Mouse (Mus musculus): ENCODE data around the gene Tpcn1. TPM values are rescaled to one million over a fixed set of nuclear protein-coding genes. Genes with fewer than 3 reads are reported as not detected.

The Tpcn1 gene
- polyA plus RNA-seq, 1 experiment from 2014 or later: 21.4 TPM

DNA sequence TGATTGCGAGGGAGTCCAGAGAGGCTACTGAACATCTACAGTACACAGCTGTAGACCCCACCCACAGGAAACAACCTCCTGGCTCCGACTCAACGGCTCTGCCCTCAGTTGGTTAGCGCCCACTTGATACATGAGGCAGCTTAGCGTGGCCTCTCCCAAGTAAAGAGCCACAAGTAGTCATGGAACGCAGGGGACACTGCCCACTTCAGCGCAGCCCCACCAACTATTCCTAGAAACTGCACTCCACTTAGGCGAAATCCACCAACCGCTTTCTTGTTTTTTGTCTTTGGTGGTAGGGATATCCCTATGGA lies 902 bp downstream of the Tpcn1 start:
- peak overlapping the region; percentile 86 for H3K4me3 ChIP-seq (ENCODE audit: low read length)
- 20% methylated on average over 9 of the region's 9 CpGs for WGBS
- no peaks in the 10 kb centered on the region for H3K27me3 ChIP-seq (replicated peaks; ENCODE audit: control insufficient read depth, insufficient read depth, low read length)
- peaks cover 22% of the 10 kb centered on the region for H3K4me1 ChIP-seq (ENCODE audit: control insufficient read depth, insufficient read depth, low read length)
- H3K4me2 ChIP-seq (ENCODE audit: low read depth, low read length): peak overlapping the region; percentile 78
- peak overlapping the region; percentile 85 for H3K27ac ChIP-seq (ENCODE audit: low read length)
- ATAC-seq: no peak
- H3K36me3 ChIP-seq (ENCODE audit: control insufficient read depth, insufficient read depth, low read length): peaks cover 3% of the 10 kb centered on the region; the same call in 1 of the 2 replicates
- H3K9me3 ChIP-seq (ENCODE audit: control insufficient read depth, low read length): peaks cover 5% of the 10 kb centered on the region
- peak overlapping the region; percentile 89 for H3K9ac ChIP-seq (ENCODE audit: low read depth, low read length)

DNA sequence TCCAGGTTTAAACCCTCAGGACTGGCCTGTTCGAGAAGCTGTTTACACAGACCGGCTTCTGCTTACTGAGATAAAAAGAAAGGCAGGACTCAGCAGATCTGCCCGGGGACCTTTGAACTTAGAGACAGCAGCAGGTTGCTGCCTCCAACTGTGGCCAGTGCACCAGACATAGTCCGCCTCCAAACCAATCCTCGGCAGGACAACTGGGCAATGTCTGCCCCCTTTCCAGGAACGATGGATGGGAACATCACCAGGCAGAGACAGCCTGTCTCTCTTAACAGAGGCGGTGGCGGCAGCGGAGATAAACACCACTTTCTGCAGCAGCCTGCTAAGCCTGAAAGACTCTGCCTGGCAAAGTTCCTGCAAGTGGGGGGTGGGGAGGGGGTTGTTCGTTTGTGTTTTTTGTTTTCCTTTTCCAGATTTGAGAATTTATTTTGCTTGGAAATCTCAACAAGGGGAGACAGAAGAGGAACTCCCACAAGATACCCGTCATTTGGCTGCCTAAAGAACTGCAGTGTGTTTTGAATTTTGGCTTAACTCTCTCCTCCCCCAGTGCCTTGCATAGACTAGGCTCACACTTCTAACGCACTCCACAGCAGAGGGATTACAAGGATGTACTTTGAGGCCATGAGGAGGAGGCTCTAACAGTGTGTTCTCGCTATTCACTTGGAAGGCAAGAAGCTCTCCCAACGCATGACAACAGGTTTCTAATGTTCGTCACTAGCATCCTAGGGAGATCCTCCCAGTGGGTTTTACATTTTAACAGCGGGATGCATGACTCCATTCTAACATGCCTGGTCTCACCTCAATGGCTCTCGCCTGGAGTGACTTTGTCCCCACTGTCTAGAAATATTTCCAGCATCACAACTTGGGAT lies 1.5 kb downstream of the Tpcn1 start:
- Histone ChIP-seq H3K27me3 (replicated peaks; ENCODE audit: control insufficient read depth, insufficient read depth, low read length) (no peaks in the 10 kb centered on the region), H3K27ac (ENCODE audit: low read length) (peak overlapping the region; percentile 85), H3K4me3 (ENCODE audit: low read length) (peak overlapping the region; percentile 86), H3K4me1 (ENCODE audit: control insufficient read depth, insufficient read depth, low read length) (peaks cover 26% of the 10 kb centered on the region), H3K9ac (ENCODE audit: low read depth, low read length) (peak overlapping the region; percentile 89), H3K36me3 (ENCODE audit: control insufficient read depth, insufficient read depth, low read length) (peaks cover 3% of the 10 kb centered on the region; the same call in 1 of the 2 replicates), H3K4me2 (ENCODE audit: low read depth, low read length) (peak overlapping the region; percentile 78), H3K9me3 (ENCODE audit: control insufficient read depth, low read length) (no peaks in the 10 kb centered on the region)
- peak; percentile 27 for ATAC-seq
- 8% methylated on average over 17 of the region's 17 CpGs for WGBS

DNA sequence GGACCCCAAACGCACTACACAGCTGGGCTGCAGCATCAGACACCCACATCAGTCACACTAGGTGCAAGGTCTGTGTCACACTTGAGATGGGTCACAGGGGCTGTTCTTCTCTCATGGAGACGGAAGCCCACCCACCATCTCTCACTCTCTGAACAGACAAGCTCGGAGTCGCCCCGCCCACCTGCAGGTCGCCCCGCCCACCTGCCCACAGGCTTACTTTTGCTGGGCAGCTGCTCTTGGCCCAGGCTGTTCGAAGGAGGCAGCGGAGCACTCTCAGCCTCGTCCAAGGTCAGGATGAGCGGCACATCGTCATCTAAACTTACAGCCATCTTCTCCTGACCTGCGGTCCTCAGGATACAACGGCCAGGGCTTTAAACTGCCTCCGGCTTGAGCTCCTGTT lies 3.5 kb downstream of the Tpcn1 start:
- H3K36me3 ChIP-seq (ENCODE audit: control insufficient read depth, insufficient read depth, low read length): peaks cover 3% of the 10 kb centered on the region; the same call in 1 of the 2 replicates
- ATAC-seq: no peak
- H3K27ac ChIP-seq (ENCODE audit: low read length): no peak overlapping the region
- H3K4me2 ChIP-seq (ENCODE audit: low read depth, low read length): no peak overlapping the region
- H3K4me1 ChIP-seq (ENCODE audit: control insufficient read depth, insufficient read depth, low read length): peaks cover 31% of the 10 kb centered on the region
- WGBS: 49% methylated on average over 15 of the region's 15 CpGs
- H3K9ac ChIP-seq (ENCODE audit: low read depth, low read length): no peak overlapping the region
- no peak overlapping the region for H3K4me3 ChIP-seq (ENCODE audit: low read length)
- H3K27me3 ChIP-seq (replicated peaks; ENCODE audit: control insufficient read depth, insufficient read depth, low read length): no peaks in the 10 kb centered on the region
- no peaks in the 10 kb centered on the region for H3K9me3 ChIP-seq (ENCODE audit: control insufficient read depth, low read length)

DNA sequence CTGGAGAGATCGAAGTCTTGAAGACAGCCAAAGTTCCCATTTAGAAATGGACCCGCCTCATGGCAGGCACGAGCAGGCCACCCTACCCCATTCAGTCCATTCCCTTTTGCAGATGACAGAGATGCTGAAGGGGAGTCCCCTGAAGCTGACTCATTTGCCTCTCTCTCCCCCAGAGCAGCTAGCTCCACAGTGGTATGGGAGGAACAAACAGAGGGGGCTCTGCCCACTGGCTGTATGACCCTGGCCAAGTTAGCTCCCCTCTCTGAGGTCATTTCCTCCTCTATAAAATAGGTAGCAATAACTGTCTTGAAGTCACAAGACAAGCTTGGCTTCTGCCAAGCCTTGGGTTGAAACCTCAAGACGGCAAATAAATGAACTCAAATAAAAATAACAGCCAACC lies 5.0 kb downstream of the Tpcn1 start:
- 85% methylated on average over 4 of the region's 4 CpGs for WGBS

GRCm38 (mm10) chr5:120582002-120582401 lies 6.5 kb downstream of the Tpcn1 start:
- H3K9ac ChIP-seq (ENCODE audit: low read depth, low read length): no peak overlapping the region
- H3K27ac ChIP-seq (ENCODE audit: low read length): no peak overlapping the region
- no peak for ATAC-seq
- 74% methylated on average over 9 of the region's 9 CpGs for WGBS
- no peak overlapping the region for H3K4me2 ChIP-seq (ENCODE audit: low read depth, low read length)
- H3K4me1 ChIP-seq (ENCODE audit: control insufficient read depth, insufficient read depth, low read length): peaks cover 41% of the 10 kb centered on the region
- H3K9me3 ChIP-seq (ENCODE audit: control insufficient read depth, low read length): no peaks in the 10 kb centered on the region
- H3K27me3 ChIP-seq (replicated peaks; ENCODE audit: control insufficient read depth, insufficient read depth, low read length): no peaks in the 10 kb centered on the region
- no peak overlapping the region for H3K4me3 ChIP-seq (ENCODE audit: low read length)
- H3K36me3 ChIP-seq (ENCODE audit: control insufficient read depth, insufficient read depth, low read length): peaks cover 3% of the 10 kb centered on the region; the same call in 1 of the 2 replicates

More for the DNA sequence above, 5.0 kb downstream of the Tpcn1 start:
- no peaks in the 10 kb centered on the region for H3K27me3 ChIP-seq (replicated peaks; ENCODE audit: control insufficient read depth, insufficient read depth, low read length)
- no peak overlapping the region for H3K4me3 ChIP-seq (ENCODE audit: low read length)
- peaks cover 3% of the 10 kb centered on the region; the same call in 1 of the 2 replicates for H3K36me3 ChIP-seq (ENCODE audit: control insufficient read depth, insufficient read depth, low read length)
- ATAC-seq: no peak
- H3K9me3 ChIP-seq (ENCODE audit: control insufficient read depth, low read length): no peaks in the 10 kb centered on the region
- peaks cover 41% of the 10 kb centered on the region for H3K4me1 ChIP-seq (ENCODE audit: control insufficient read depth, insufficient read depth, low read length)
- no peak overlapping the region for H3K9ac ChIP-seq (ENCODE audit: low read depth, low read length)
- no peak overlapping the region for H3K27ac ChIP-seq (ENCODE audit: low read length)
- H3K4me2 ChIP-seq (ENCODE audit: low read depth, low read length): no peak overlapping the region

DNA sequence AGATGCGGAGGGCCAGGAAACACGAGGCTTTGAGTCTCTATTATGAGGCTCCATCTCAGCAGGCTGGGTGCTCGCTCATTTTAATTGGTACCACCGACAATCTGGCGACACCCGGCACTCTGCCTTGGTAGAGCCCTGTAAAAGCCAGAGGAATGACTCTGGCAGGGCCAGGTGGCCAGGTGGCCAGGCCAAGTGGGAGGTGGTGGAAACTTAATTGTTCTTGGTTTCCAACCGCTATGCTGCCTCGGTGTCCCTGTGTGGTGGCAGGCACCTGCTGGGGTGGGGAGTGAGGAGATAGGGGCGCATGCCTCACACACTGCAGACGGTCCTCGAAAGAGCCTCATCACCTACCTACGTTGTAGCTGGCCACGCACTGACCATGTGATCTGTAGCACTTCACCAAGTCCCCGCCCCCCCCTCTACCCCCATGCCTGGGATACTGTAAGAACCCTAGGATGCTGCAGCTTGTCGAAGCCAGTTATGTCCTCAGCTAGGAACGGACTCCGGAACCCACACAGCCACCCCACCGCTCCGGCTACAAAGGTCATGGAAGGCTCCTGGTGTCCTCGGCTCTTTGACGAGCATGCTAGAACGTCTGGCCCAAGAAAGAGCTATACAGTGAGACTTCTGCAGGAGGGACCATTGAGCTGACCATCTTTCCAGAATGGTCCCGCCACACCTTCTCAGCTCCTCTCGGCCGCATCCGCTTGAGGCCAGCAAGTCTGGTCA lies 8.4 kb downstream of the Tpcn1 start:
- Histone ChIP-seq H3K36me3 (ENCODE audit: control insufficient read depth, insufficient read depth, low read length) (peaks cover 3% of the 10 kb centered on the region; the same call in 1 of the 2 replicates), H3K9me3 (ENCODE audit: control insufficient read depth, low read length) (no peaks in the 10 kb centered on the region), H3K27ac (ENCODE audit: low read length) (peak overlapping the region; percentile 51), H3K4me2 (ENCODE audit: low read depth, low read length) (peak overlapping the region; percentile 17; the same call in 1 of the 2 replicates), H3K9ac (ENCODE audit: low read depth, low read length) (peak overlapping the region; percentile 42; the same call in 1 of the 2 replicates), H3K27me3 (replicated peaks; ENCODE audit: control insufficient read depth, insufficient read depth, low read length) (no peaks in the 10 kb centered on the region), H3K4me1 (ENCODE audit: control insufficient read depth, insufficient read depth, low read length) (peaks cover 36% of the 10 kb centered on the region), H3K4me3 (ENCODE audit: low read length) (no peak overlapping the region)
- ATAC-seq: no peak
- WGBS: 85% methylated on average over 26 of the region's 26 CpGs

- peak overlapping the region; percentile 42; the same call in 1 of the 2 replicates for H3K9ac ChIP-seq (ENCODE audit: low read depth, low read length)
- peaks cover 36% of the 10 kb centered on the region for H3K4me1 ChIP-seq (ENCODE audit: control insufficient read depth, insufficient read depth, low read length)
- peak; percentile 41 for ATAC-seq
Measured at GRCm38 (mm10) chr5:120579211-120579897, 9.1 kb downstream of the Tpcn1 start.

DNA sequence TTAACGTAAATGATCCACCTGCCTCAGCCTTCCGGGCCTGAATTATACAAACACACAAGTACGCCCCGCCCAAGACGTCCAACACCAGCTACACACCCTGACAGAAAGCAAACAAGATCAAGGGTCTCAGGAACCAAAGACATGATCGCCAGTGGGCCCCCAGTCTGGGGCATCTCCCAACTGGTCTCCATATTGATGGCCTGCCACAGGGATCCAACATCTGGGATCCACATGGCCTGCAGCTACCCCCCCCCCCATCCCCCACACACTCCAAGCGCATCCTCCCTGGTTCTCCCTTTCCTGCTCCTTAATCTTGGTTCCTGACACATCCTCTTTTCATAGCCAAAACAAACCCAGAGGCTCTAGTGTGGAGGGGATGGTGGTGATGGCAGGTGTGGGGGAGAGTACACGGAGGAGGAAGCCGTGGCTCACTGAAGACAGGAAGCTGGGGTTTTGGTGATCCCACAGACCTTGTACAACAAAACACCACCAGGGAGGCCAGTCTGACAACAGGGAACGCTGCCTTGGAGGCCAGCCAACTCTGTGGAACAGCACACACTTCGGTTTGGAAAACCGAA lies 9.9 kb downstream of the Tpcn1 start:
- Histone ChIP-seq H3K9ac (ENCODE audit: low read depth, low read length) (peak overlapping the region; percentile 42; the same call in 1 of the 2 replicates), H3K27ac (ENCODE audit: low read length) (peak overlapping the region; percentile 51), H3K4me2 (ENCODE audit: low read depth, low read length) (no peak overlapping the region), H3K27me3 (replicated peaks; ENCODE audit: control insufficient read depth, insufficient read depth, low read length) (no peaks in the 10 kb centered on the region), H3K4me3 (ENCODE audit: low read length) (no peak overlapping the region), H3K9me3 (ENCODE audit: control insufficient read depth, low read length) (no peaks in the 10 kb centered on the region), H3K4me1 (ENCODE audit: control insufficient read depth, insufficient read depth, low read length) (peaks cover 36% of the 10 kb centered on the region), H3K36me3 (ENCODE audit: control insufficient read depth, insufficient read depth, low read length) (peaks cover 3% of the 10 kb centered on the region; the same call in 1 of the 2 replicates)
- 30% methylated on average over 12 of the region's 12 CpGs for WGBS
- ATAC-seq: peak; percentile 47

More at GRCm38 (mm10) chr5:120579211-120579897, 9.1 kb downstream of the Tpcn1 start:
- Histone ChIP-seq H3K9me3 (ENCODE audit: control insufficient read depth, low read length) (no peaks in the 10 kb centered on the region), H3K36me3 (ENCODE audit: control insufficient read depth, insufficient read depth, low read length) (peaks cover 3% of the 10 kb centered on the region; the same call in 1 of the 2 replicates), H3K4me3 (ENCODE audit: low read length) (no peak overlapping the region), H3K27me3 (replicated peaks; ENCODE audit: control insufficient read depth, insufficient read depth, low read length) (no peaks in the 10 kb centered on the region), H3K4me2 (ENCODE audit: low read depth, low read length) (peak overlapping the region; percentile 17; the same call in 1 of the 2 replicates), H3K27ac (ENCODE audit: low read length) (peak overlapping the region; percentile 51)
- WGBS: 39% methylated on average over 26 of the region's 26 CpGs

Measured in intestine, embryonic 16.5 days (tissue).